Mouse (Mus musculus) midbrain, embryonic 12.5 days (tissue): ENCODE measurements at regions not wholly inside any gene's neighbourhood (a gene's known extent, or its start where the extent isn't known, plus 50 kb on each side); places are given as distances from the start of the nearest gene placed in this dataset.
A peak's percentile ranks its signal among the peaks of the same experiment; 100 is the strongest.

Source experiments
- ATAC-seq: fragments of 200-750 bp; cut with Nextera tagmentation; 2 replicates; pipeline ENCODE4 v1.8.0; 2017; ENCODE audit warnings: low read depth, moderate TSS enrichment, moderate library complexity; ENCODE audit not compliant: low FRiP score
- H3K27ac ChIP-seq: fragments of 300-500 bp; sonication (generic); replicated peaks from 2 replicates; pipeline ENCODE4 v1.5.1; 2016; ENCODE audit warnings: mild to moderate bottlenecking
- H3K27me3 ChIP-seq: fragments of 300-500 bp; sonication (generic); 2 replicates; pipeline ENCODE4 v1.6.1; 2016; ENCODE audit warnings: mild to moderate bottlenecking
- H3K36me3 ChIP-seq: fragments of 300-500 bp; sonication (generic); 2 replicates; pipeline ENCODE4 v1.6.1; 2016
- H3K4me1 ChIP-seq: fragments of 300-500 bp; sonication (generic); 2 replicates; pipeline ENCODE4 v1.6.1; 2016
- H3K4me2 ChIP-seq: fragments of 300-500 bp; sonication (generic); replicated peaks from 2 replicates; pipeline ENCODE4 v1.6.1; 2016; ENCODE audit warnings: mild to moderate bottlenecking, moderate library complexity
- H3K4me3 ChIP-seq: fragments of 300-500 bp; sonication (generic); 2 replicates; pipeline ENCODE4 v1.5.1; 2016; ENCODE audit warnings: mild to moderate bottlenecking
- H3K9ac ChIP-seq: fragments of 300-500 bp; sonication (generic); replicated peaks from 2 replicates; pipeline ENCODE4 v1.6.1; 2016; ENCODE audit warnings: mild to moderate bottlenecking, moderate library complexity
- H3K9me3 ChIP-seq: fragments of 300-500 bp; sonication (generic); 2 replicates; pipeline ENCODE4 v1.6.1; 2016; ENCODE audit warnings: mild to moderate bottlenecking
- WGBS: fragments of 180-500 bp; shearing (Covaris S2); methylation state at CpG from one replicate; pipeline ENCODE4 v1.1.7; 2016; 5-methylcytosine and 5-hydroxymethylcytosine counted together

DNA sequence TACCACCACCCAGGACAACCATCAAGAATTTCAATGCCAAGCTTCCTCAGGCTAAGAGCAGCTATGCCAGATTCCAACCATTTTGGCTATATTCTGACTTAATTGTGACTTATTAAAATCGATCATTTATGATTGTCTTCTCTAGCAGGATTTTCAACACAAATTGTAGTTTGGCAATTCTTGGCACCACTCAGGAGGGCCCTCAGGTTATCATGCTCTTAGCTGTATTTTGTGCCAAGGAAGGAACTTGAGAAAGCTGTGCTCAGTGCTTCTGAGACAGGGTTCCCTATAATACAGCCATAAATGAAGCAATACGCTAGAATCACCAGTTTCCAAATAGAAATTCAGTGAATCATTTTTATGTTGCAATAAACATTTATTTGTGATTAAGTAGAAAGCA lies 232.7 kb upstream of the Emcn start:
- 86% methylated on average over 2 of the region's 2 CpGs for WGBS
- no peak overlapping the region for H3K9ac ChIP-seq
- H3K27ac ChIP-seq, result no peak overlapping the region
- no peaks in the 10 kb centered on the region for H3K36me3 ChIP-seq
- H3K4me3 ChIP-seq, result no peak overlapping the region
- H3K9me3 ChIP-seq, result no peaks in the 10 kb centered on the region
- no peak overlapping the region for H3K4me2 ChIP-seq
- no peaks in the 10 kb centered on the region for H3K4me1 ChIP-seq
- no peak for ATAC-seq
- no peaks in the 10 kb centered on the region for H3K27me3 ChIP-seq

DNA sequence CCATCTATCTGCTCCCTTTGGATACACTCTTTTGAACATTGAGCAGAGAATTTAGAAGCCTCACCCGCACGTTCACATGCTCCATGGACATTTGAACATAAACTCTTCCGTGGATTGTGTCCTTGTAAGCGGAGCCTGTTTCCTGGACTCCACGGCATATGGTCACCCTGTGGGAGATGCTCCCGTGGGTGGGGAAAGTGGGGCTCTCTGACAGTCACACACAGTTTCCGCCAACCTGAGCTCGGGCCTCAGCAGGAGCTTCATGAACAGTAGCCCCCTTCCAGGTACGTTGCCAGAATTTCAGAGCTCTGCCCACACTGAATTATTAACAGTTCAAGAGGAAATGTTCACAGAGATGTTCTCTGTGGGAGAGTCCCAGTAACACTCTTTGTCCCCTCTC lies 231.1 kb upstream of the Emcn start:
- Histone ChIP-seq H3K9me3 (no peaks in the 10 kb centered on the region), H3K27me3 (no peaks in the 10 kb centered on the region), H3K4me1 (no peaks in the 10 kb centered on the region), H3K4me3 (no peak overlapping the region), H3K27ac (no peak overlapping the region), H3K4me2 (no peak overlapping the region), H3K36me3 (no peaks in the 10 kb centered on the region), H3K9ac (no peak overlapping the region)
- no peak for ATAC-seq
- WGBS, result 91% methylated on average over 9 of the region's 9 CpGs

DNA sequence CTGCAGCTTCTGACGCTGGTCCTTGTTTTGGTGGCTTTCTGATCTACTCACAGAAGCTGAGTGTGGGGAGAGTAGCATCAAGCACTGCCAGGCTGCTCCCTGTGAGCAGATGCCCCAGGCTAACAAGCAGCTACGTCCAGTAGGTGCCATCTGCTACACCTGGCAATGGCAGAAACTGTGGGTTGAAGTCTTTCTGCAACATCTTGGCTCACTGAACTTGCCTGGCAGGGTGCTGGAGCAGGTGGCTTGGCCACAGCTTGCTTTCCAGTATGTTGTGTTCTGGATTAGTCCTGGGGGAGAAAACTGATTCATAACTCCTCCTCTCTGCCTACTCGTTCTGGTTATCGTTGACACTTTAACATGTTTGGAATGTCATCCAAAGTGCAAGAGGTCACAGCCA lies 230.4 kb upstream of the Emcn start:
- 84% methylated on average over 4 of the region's 4 CpGs for WGBS
- Histone ChIP-seq H3K4me3 (no peak overlapping the region), H3K4me2 (no peak overlapping the region), H3K9me3 (no peaks in the 10 kb centered on the region), H3K36me3 (no peaks in the 10 kb centered on the region), H3K27ac (no peak overlapping the region), H3K4me1 (no peaks in the 10 kb centered on the region), H3K9ac (no peak overlapping the region), H3K27me3 (no peaks in the 10 kb centered on the region)
- no peak for ATAC-seq

DNA sequence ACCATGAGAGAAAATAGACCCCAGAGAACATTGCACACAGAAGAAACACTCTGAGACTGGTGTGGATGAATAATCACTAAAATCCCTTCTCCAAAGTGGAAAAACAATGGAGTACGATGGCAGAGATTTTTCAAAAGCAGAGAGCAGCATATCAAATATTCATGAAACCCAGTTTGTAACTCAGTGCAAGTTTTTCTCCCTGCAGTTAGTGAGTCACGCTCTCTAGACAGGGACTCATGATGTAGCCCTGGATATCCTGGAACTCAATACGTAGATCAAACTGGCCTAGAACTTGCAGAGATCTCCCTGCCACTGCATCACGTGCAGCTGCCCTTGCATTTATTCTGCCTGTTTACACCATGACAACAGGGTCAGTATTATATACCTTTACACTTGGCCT lies 210.9 kb upstream of the Emcn start:
- Histone ChIP-seq H3K36me3 (no peaks in the 10 kb centered on the region), H3K9ac (no peak overlapping the region), H3K4me2 (no peak overlapping the region), H3K4me1 (no peaks in the 10 kb centered on the region), H3K27ac (no peak overlapping the region), H3K9me3 (no peaks in the 10 kb centered on the region), H3K27me3 (no peaks in the 10 kb centered on the region), H3K4me3 (no peak overlapping the region)
- whole genome bisulfite sequencing, result 83% methylated on average over 4 of the region's 4 CpGs
- no peak for ATAC-seq

DNA sequence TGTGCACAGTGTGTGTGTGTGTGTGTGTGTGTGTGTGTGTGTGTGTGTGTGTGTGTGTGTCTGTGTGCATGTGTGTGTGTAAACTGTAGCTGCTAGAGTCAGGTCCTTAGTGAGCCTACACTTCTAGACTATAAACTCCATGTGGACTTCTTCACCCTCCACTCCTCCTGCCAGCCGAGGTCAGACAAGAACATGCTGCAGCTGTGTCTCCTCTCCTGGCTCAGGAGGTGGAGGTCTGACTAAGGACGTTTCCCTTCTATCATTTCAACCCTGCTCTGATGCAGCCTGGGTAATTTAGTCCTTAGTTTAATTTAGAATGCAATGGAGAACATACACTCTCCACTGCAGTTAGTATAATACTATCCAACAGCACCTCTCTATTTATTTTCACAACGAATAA lies 198.8 kb upstream of the Emcn start:
- Histone ChIP-seq H3K4me3 (no peak overlapping the region), H3K4me1 (no peaks in the 10 kb centered on the region), H3K27ac (no peak overlapping the region), H3K9me3 (no peaks in the 10 kb centered on the region), H3K9ac (no peak overlapping the region), H3K27me3 (no peaks in the 10 kb centered on the region), H3K4me2 (no peak overlapping the region), H3K36me3 (no peaks in the 10 kb centered on the region)
- ATAC-seq, result no peak
- 74% methylated on average over 3 of the region's 3 CpGs for WGBS

DNA sequence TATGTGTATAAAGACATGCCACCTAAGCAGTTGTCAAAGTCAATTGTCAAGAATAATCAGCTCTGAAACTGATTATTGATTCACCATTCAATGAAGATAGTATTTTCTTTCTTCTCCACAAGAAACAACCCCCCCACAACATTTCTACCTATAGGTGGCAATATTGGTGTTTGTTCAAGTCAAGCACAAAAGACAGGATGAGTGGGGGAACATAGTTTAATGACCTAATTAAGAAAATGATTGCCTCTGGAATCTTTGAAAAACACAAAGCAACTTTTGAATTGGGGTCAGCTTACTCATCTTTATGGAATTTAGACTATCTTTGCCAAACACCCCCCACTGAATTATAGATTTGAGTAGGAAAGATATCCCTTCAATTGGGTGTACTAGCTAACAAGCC lies 194.8 kb upstream of the Emcn start:
- Histone ChIP-seq H3K4me1 (no peaks in the 10 kb centered on the region), H3K27ac (no peak overlapping the region), H3K9ac (no peak overlapping the region), H3K9me3 (no peaks in the 10 kb centered on the region), H3K4me2 (no peak overlapping the region), H3K36me3 (no peaks in the 10 kb centered on the region), H3K27me3 (no peaks in the 10 kb centered on the region), H3K4me3 (no peak overlapping the region)
- no peak for ATAC-seq

DNA sequence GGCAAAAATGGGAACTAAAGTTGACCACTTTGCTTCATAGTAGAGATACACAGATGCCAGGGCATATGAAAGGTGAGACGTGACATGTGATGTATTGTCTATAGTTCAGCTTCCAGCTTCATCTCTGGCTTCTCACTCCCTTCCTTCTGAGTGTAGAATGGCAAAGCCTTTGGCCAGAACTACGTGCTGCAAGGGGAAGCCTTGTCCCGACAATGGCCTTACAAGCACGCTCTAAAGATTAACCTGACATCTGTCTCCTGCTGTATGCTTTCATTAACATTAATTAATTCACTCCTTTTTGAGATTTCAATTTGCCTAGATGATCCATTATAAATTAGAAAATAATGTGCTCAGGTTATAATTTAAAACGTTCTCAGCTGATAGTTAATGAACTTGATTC lies 193.5 kb upstream of the Emcn start:
- H3K4me3 ChIP-seq, result no peak overlapping the region
- H3K4me2 ChIP-seq, result no peak overlapping the region
- H3K4me1 ChIP-seq, result no peaks in the 10 kb centered on the region
- peak; percentile 68 for ATAC-seq
- H3K9me3 ChIP-seq, result no peaks in the 10 kb centered on the region
- no peaks in the 10 kb centered on the region for H3K27me3 ChIP-seq
- H3K27ac ChIP-seq, result no peak overlapping the region
- no peak overlapping the region for H3K9ac ChIP-seq
- WGBS, result 40% methylated on average over 5 of the region's 5 CpGs
- no peaks in the 10 kb centered on the region for H3K36me3 ChIP-seq

DNA sequence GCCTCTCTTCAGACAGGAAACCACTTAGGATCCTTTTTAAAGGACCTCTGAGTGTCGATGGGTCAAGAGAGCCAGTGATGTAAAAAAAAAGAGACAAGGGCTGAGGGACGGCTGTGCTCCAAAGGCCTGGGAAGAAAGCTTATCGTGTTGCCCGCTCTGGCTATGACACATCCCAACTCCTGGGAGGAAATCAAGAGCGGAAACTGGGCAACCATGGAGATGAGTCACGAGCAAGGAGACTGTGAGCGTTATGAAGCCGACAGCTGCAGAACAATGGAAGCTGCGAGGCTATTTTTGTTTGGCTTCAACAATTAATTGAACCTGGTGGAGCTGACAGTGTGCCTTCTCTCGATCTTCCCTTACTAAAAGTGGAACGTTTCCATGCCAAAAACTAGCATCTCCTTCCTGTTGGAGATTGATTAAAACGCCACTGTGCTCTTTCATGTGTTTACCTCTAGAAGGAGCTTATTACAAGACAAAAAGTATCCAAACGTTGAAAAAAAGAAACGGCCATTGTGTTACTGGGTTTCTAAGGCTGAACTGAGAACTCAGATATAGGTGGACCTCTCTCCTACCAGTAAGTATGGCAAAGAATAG lies 190.4 kb upstream of the Emcn start:
- H3K36me3 ChIP-seq, result no peaks in the 10 kb centered on the region
- H3K4me3 ChIP-seq, result no peak overlapping the region
- H3K27me3 ChIP-seq, result no peaks in the 10 kb centered on the region
- no peak overlapping the region for H3K4me2 ChIP-seq
- no peak overlapping the region for H3K27ac ChIP-seq
- H3K9me3 ChIP-seq, result no peaks in the 10 kb centered on the region
- WGBS, result 74% methylated on average over 14 of the region's 14 CpGs
- H3K4me1 ChIP-seq, result peaks cover 11% of the 10 kb centered on the region
- H3K9ac ChIP-seq, result no peak overlapping the region
- no peak for ATAC-seq

DNA sequence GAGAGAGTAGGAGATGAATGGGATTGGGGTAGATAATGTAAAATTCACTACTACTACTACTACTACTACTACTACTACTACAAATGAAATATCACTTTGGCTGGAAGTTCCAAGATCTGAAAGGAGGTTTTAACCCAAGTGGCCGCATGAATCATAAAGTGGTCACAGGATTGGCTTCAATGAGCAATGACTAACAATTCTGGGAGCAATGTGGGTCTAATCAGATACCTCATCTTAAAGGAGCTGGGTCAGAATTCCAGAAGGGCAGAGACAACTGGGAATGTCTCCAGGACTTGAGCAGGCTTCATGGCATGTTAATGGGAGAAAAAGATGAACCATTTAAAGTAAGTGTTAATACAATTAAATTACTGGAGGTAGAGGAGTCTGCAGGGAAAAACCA lies 189.4 kb upstream of the Emcn start:
- Histone ChIP-seq H3K9me3 (no peaks in the 10 kb centered on the region), H3K9ac (no peak overlapping the region), H3K27me3 (no peaks in the 10 kb centered on the region), H3K4me1 (peaks cover 15% of the 10 kb centered on the region), H3K36me3 (no peaks in the 10 kb centered on the region), H3K4me3 (no peak overlapping the region), H3K4me2 (no peak overlapping the region), H3K27ac (no peak overlapping the region)
- ATAC-seq, result no peak
- WGBS, result 89% methylated on average over 1 of the region's 1 CpGs

DNA sequence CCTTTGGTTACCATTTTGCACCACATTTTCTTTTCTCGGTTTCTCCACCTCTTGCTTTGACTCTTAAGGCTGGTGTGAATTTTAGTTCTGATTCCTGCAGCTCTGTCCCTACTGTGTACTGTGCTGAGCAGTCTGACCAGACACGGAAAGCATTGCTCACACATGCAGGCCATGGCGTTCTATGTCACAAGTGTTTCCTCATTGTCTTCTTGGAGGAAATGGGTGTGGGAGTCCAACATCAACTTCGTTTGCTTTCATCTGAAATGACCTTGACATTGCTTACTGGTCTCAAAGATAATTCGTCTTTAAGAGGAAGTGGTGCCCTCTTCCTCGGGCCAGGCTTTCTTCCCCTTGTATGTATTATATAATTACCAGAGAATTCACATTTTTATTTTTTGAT lies 187.6 kb upstream of the Emcn start:
- no peak for ATAC-seq
- 85% methylated on average over 6 of the region's 6 CpGs for WGBS
- H3K4me2 ChIP-seq, result no peak overlapping the region
- H3K27me3 ChIP-seq, result no peaks in the 10 kb centered on the region
- H3K9ac ChIP-seq, result no peak overlapping the region
- no peak overlapping the region for H3K27ac ChIP-seq
- H3K36me3 ChIP-seq, result no peaks in the 10 kb centered on the region
- H3K4me3 ChIP-seq, result no peak overlapping the region
- H3K9me3 ChIP-seq, result no peaks in the 10 kb centered on the region
- H3K4me1 ChIP-seq, result peaks cover 17% of the 10 kb centered on the region

DNA sequence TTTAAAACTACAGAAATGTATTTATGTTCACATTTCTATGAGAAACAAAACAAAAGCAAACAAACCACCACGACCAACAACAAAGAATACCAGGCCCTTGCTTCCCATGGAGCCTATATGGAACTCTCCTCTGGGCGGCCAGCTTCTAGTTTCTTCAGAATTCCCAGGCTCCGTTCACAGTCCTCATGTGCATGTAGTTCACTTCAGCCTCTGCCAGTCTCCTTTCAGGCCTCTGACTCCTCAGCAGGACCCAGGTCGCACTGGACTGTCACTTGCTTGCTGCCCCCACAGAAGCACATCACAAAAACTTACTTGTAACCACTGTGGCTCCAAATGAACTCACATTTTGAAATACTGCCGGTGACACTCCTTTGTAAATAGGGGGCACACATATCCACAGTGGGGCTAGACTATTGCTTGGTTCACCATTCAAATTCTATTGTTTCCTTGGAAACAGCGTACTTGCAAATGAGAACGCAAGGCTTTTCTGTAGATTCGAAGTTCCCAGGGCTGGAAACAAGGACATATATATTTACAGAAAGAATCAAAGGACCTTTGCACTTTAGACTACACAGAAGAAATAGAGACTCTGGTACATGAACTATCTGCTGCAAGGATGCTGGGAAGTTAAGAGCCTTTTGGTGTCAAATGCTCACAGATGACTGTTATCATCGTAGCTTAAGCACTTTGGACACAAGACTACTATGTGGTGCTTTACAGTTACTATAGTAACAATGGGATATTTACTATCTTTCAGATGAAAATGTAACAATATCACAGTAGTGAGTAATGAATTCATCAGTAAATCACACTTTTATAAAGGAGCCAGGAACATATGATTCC lies 186.4 kb upstream of the Emcn start:
- Histone ChIP-seq H3K4me1 (peaks cover 17% of the 10 kb centered on the region), H3K27ac (0 out of 2 replicates have a peak overlapping the region, but pooled peaks have one; percentile 35), H3K27me3 (no peaks in the 10 kb centered on the region), H3K4me2 (no peak overlapping the region), H3K9me3 (no peaks in the 10 kb centered on the region), H3K9ac (no peak overlapping the region; the same call in 1 of the 2 replicates), H3K4me3 (no peak overlapping the region), H3K36me3 (no peaks in the 10 kb centered on the region)
- WGBS, result 44% methylated on average over 9 of the region's 9 CpGs
- peak; percentile 66 for ATAC-seq

DNA sequence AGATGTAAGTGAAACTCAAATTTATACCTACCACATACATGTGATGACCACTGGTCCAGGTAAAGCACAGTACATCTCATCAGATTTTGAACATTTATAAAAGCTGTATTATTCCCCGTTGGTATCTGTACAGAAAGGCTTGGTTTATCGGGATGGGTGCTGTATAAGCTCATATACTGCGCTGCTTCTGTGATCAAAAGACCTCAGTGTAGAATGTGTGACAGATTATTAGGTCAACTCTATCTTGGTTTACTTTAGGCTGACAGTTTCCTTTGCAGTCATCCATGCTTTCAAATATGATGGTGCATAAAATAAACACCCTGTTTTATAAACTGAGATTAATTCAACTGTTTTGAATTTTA lies 185.8 kb upstream of the Emcn start:
- Histone ChIP-seq H3K27me3 (no peaks in the 10 kb centered on the region), H3K4me3 (no peak overlapping the region), H3K36me3 (no peaks in the 10 kb centered on the region), H3K27ac (no peak overlapping the region), H3K4me1 (peaks cover 17% of the 10 kb centered on the region), H3K9ac (no peak overlapping the region), H3K9me3 (no peaks in the 10 kb centered on the region), H3K4me2 (no peak overlapping the region)
- no peak for ATAC-seq
- WGBS, result 85% methylated on average over 3 of the region's 3 CpGs
